Mouse (Mus musculus): ENCODE measurements around the gene Ranbp2. TPM values are rescaled to one million over a fixed set of nuclear protein-coding genes. Genes with fewer than 3 reads are reported as not detected.

Gene Ranbp2
- total and polyA plus RNA-seq, 2 experiments, result 2.3 to 40.5 TPM

GRCm38 (mm10) chr10:58445850-58446249 lies 870 bp upstream of the Ranbp2 start:
- TF ChIP-seq CTCF (IDR thresholded peaks at IDR 0.05; ENCODE audit: low read depth, low read length) (no peak), POLR2A (IDR thresholded peaks at IDR 0.05; ENCODE audit: extremely low read depth, insufficient read depth, low read length) (no peak)
- no peaks in the 10 kb centered on the region; the same call in 1 of the 2 replicates for H3K36me3 ChIP-seq (ENCODE audit: control insufficient read depth, insufficient read depth, low read length)
- peak overlapping the region; percentile 68 for H3K4me3 ChIP-seq (ENCODE audit: insufficient read depth, low read depth, low read length)
- H3K4me1 ChIP-seq (ENCODE audit: control insufficient read depth, insufficient read depth, low read length), result peaks cover 5% of the 10 kb centered on the region; the same call in 1 of the 2 replicates
- 7% methylated on average over 9 of the region's 9 CpGs for WGBS
- DNase-seq (ENCODE audit: extremely low read depth, low read depth, low spot score), result no peak
- H3K27me3 ChIP-seq (ENCODE audit: control insufficient read depth, insufficient read depth, low read length), result no peaks in the 10 kb centered on the region
- peak overlapping the region; percentile 62 for H3K9ac ChIP-seq (ENCODE audit: low read depth, low read length)
- peak overlapping the region; percentile 61 for H3K27ac ChIP-seq (replicated peaks; ENCODE audit: insufficient read depth, low read depth, low read length)
- H3K79me2 ChIP-seq (ENCODE audit: control insufficient read depth, insufficient read depth, low read length), result peaks cover 3% of the 10 kb centered on the region; the same call in 1 of the 2 replicates

GRCm38 (mm10) chr10:58447280-58447781 lies 611 bp downstream of the Ranbp2 start:
- peaks cover 3% of the 10 kb centered on the region; the same call in 1 of the 2 replicates for H3K79me2 ChIP-seq (ENCODE audit: control insufficient read depth, insufficient read depth, low read length)
- H3K36me3 ChIP-seq (ENCODE audit: control insufficient read depth, insufficient read depth, low read length), result peaks cover 5% of the 10 kb centered on the region
- H3K4me1 ChIP-seq (ENCODE audit: control insufficient read depth, insufficient read depth, low read length), result peaks cover 5% of the 10 kb centered on the region; the same call in 1 of the 2 replicates
- no peak for TF ChIP-seq CTCF (IDR thresholded peaks at IDR 0.05; ENCODE audit: low read depth, low read length)
- no peak for TF ChIP-seq POLR2A (IDR thresholded peaks at IDR 0.05; ENCODE audit: extremely low read depth, insufficient read depth, low read length)
- DNase-seq (ENCODE audit: extremely low read depth, low read depth, low spot score), result peak; percentile 43
- H3K27ac ChIP-seq (replicated peaks; ENCODE audit: insufficient read depth, low read depth, low read length), result peak overlapping the region; percentile 91
- peak overlapping the region; percentile 95 for H3K9ac ChIP-seq (ENCODE audit: low read depth, low read length)
- under 1% methylated on average over 32 of the region's 32 CpGs for WGBS
- no peaks in the 10 kb centered on the region for H3K27me3 ChIP-seq (ENCODE audit: control insufficient read depth, insufficient read depth, low read length)
- H3K4me3 ChIP-seq (ENCODE audit: insufficient read depth, low read depth, low read length), result peak overlapping the region; percentile 89

GRCm38 (mm10) chr10:58451575-58451974 lies 4.9 kb downstream of the Ranbp2 start:
- Histone ChIP-seq H3K9ac (ENCODE audit: low read depth, low read length) (no peak overlapping the region), H3K4me3 (ENCODE audit: insufficient read depth, low read depth, low read length) (no peak overlapping the region), H3K27me3 (ENCODE audit: control insufficient read depth, insufficient read depth, low read length) (no peaks in the 10 kb centered on the region), H3K4me1 (ENCODE audit: control insufficient read depth, insufficient read depth, low read length) (peaks cover 5% of the 10 kb centered on the region; the same call in 1 of the 2 replicates), H3K36me3 (ENCODE audit: control insufficient read depth, insufficient read depth, low read length) (peaks cover 30% of the 10 kb centered on the region), H3K27ac (replicated peaks; ENCODE audit: insufficient read depth, low read depth, low read length) (no peak overlapping the region), H3K79me2 (ENCODE audit: control insufficient read depth, insufficient read depth, low read length) (peaks cover 3% of the 10 kb centered on the region; the same call in 1 of the 2 replicates)
- no peak for DNase-seq (ENCODE audit: extremely low read depth, low read depth, low spot score)
- TF ChIP-seq CTCF (IDR thresholded peaks at IDR 0.05; ENCODE audit: low read depth, low read length) (no peak), POLR2A (IDR thresholded peaks at IDR 0.05; ENCODE audit: extremely low read depth, insufficient read depth, low read length) (no peak)

GRCm38 (mm10) chr10:58452185-58452584 lies 5.5 kb downstream of the Ranbp2 start:
- no peak overlapping the region for H3K9ac ChIP-seq (ENCODE audit: low read depth, low read length)
- no peak overlapping the region; the same call in 1 of the 2 replicates for H3K27ac ChIP-seq (replicated peaks; ENCODE audit: insufficient read depth, low read depth, low read length)
- 87% methylated on average over 1 of the region's 1 CpGs for WGBS
- H3K36me3 ChIP-seq (ENCODE audit: control insufficient read depth, insufficient read depth, low read length), result peaks cover 32% of the 10 kb centered on the region
- DNase-seq (ENCODE audit: extremely low read depth, low read depth, low spot score), result no peak
- H3K4me3 ChIP-seq (ENCODE audit: insufficient read depth, low read depth, low read length), result no peak overlapping the region
- peaks cover 5% of the 10 kb centered on the region; the same call in 1 of the 2 replicates for H3K4me1 ChIP-seq (ENCODE audit: control insufficient read depth, insufficient read depth, low read length)
- H3K27me3 ChIP-seq (ENCODE audit: control insufficient read depth, insufficient read depth, low read length), result no peaks in the 10 kb centered on the region
- peaks cover 3% of the 10 kb centered on the region; the same call in 1 of the 2 replicates for H3K79me2 ChIP-seq (ENCODE audit: control insufficient read depth, insufficient read depth, low read length)
- TF ChIP-seq CTCF (IDR thresholded peaks at IDR 0.05; ENCODE audit: low read depth, low read length) (no peak), POLR2A (IDR thresholded peaks at IDR 0.05; ENCODE audit: extremely low read depth, insufficient read depth, low read length) (no peak)

GRCm38 (mm10) chr10:58459896-58460295 lies 13.2 kb downstream of the Ranbp2 start:
- TF ChIP-seq CTCF (IDR thresholded peaks at IDR 0.05; ENCODE audit: low read depth, low read length) (no peak), POLR2A (IDR thresholded peaks at IDR 0.05; ENCODE audit: extremely low read depth, insufficient read depth, low read length) (no peak)
- 92% methylated on average over 1 of the region's 1 CpGs for WGBS
- Histone ChIP-seq H3K9ac (ENCODE audit: low read depth, low read length) (no peak overlapping the region), H3K36me3 (ENCODE audit: control insufficient read depth, insufficient read depth, low read length) (peaks cover 64% of the 10 kb centered on the region), H3K4me1 (ENCODE audit: control insufficient read depth, insufficient read depth, low read length) (no peaks in the 10 kb centered on the region), H3K27ac (replicated peaks; ENCODE audit: insufficient read depth, low read depth, low read length) (no peak overlapping the region), H3K4me3 (ENCODE audit: insufficient read depth, low read depth, low read length) (no peak overlapping the region), H3K27me3 (ENCODE audit: control insufficient read depth, insufficient read depth, low read length) (no peaks in the 10 kb centered on the region), H3K79me2 (ENCODE audit: control insufficient read depth, insufficient read depth, low read length) (no peaks in the 10 kb centered on the region; the same call in 1 of the 2 replicates)
- no peak for DNase-seq (ENCODE audit: extremely low read depth, low read depth, low spot score)

- WGBS, result 76% methylated on average over 5 of the region's 5 CpGs
- peaks cover 62% of the 10 kb centered on the region for H3K36me3 ChIP-seq (ENCODE audit: control insufficient read depth, insufficient read depth, low read length)
- TF ChIP-seq POLR2A (IDR thresholded peaks at IDR 0.05; ENCODE audit: extremely low read depth, insufficient read depth, low read length) (no peak), CTCF (IDR thresholded peaks at IDR 0.05; ENCODE audit: low read depth, low read length) (no peak)
These were observed 30.5 kb downstream of the Ranbp2 start for GRCm38 (mm10) chr10:58477086-58477755.

More at GRCm38 (mm10) chr10:58477086-58477755, 30.5 kb downstream of the Ranbp2 start:
- H3K4me3 ChIP-seq (ENCODE audit: insufficient read depth, low read depth, low read length), result no peak overlapping the region
- H3K27ac ChIP-seq (replicated peaks; ENCODE audit: insufficient read depth, low read depth, low read length), result no peak overlapping the region
- H3K27me3 ChIP-seq (ENCODE audit: control insufficient read depth, insufficient read depth, low read length), result no peaks in the 10 kb centered on the region
- DNase-seq (ENCODE audit: extremely low read depth, low read depth, low spot score), result peak; percentile 47
- no peaks in the 10 kb centered on the region; the same call in 1 of the 2 replicates for H3K79me2 ChIP-seq (ENCODE audit: control insufficient read depth, insufficient read depth, low read length)
- H3K4me1 ChIP-seq (ENCODE audit: control insufficient read depth, insufficient read depth, low read length), result no peaks in the 10 kb centered on the region; the same call in 1 of the 2 replicates
- no peak overlapping the region for H3K9ac ChIP-seq (ENCODE audit: low read depth, low read length)
